Mouse (Mus musculus) MEL (cell line): ENCODE measurements at regions not wholly inside any gene's neighbourhood (a gene's known extent, or its start where the extent isn't known, plus 50 kb on each side); places are given as distances from the start of the nearest gene placed in this dataset.

ENCODE experiments used
- CHD1 ChIP-seq: IDR thresholded peaks from 2 replicates; pipeline ENCODE4 v1.6.1; 2012; ENCODE audit warnings: low read depth, mild to moderate bottlenecking, inconsistent platforms, low read length, improper control_type of control experiment
- CTCF ChIP-seq, 3 experiments: IDR thresholded peaks in 2 of 3; conservative IDR thresholded peaks in 1 of 3; 2 replicates each; pipeline ENCODE4 v1.5.1; 2011 to 2012; ENCODE audit warnings: low read length in 3 of 3, low read depth in 2 of 3, mild to moderate bottlenecking in 2 of 3, improper control_type of control experiment in 1 of 3, inconsistent platforms in 1 of 3, mixed read lengths in 1 of 3, moderate library complexity in 1 of 3; ENCODE audit not compliant: control insufficient read depth in 1 of 3, insufficient read depth in 1 of 3, poor library complexity in 1 of 3, severe bottlenecking in 1 of 3
- ELF1 ChIP-seq: IDR thresholded peaks from 2 replicates; pipeline ENCODE4 v1.6.1; 2014; ENCODE audit warnings: low read depth, mild to moderate bottlenecking, inconsistent platforms, low read length, improper control_type of control experiment, moderate library complexity
- EP300 ChIP-seq, 2 experiments: IDR thresholded peaks; 2 replicates each; pipeline ENCODE4 v1.6.1; 2011; ENCODE audit warnings: improper control_type of control experiment in 2 of 2, low read length in 2 of 2, low read depth in 1 of 2, mild to moderate bottlenecking in 1 of 2
- GABPA ChIP-seq: IDR thresholded peaks from 2 replicates; pipeline ENCODE4 v1.6.1; 2012; ENCODE audit warnings: low read depth, mild to moderate bottlenecking, inconsistent platforms, low read length, improper control_type of control experiment, moderate library complexity
- KAT2A ChIP-seq: conservative IDR thresholded peaks from 2 replicates; pipeline ENCODE4 v1.6.1; 2012; ENCODE audit warnings: low read depth, low read length, improper control_type of control experiment, inconsistent platforms
- MAZ ChIP-seq: IDR thresholded peaks from 2 replicates; pipeline ENCODE4 v1.6.1; 2012; ENCODE audit warnings: low read depth, mild to moderate bottlenecking, inconsistent platforms, low read length, improper control_type of control experiment
- MYB ChIP-seq: IDR thresholded peaks from 2 replicates; pipeline ENCODE4 v1.6.1; 2011; ENCODE audit warnings: mild to moderate bottlenecking, low read depth, low read length, improper control_type of control experiment
- POLR2A ChIP-seq, 2 experiments: IDR thresholded peaks; 2 replicates each; pipeline ENCODE4 v1.6.1; 2011 to 2012; ENCODE audit warnings: low read length in 2 of 2, mild to moderate bottlenecking in 2 of 2, control low read depth in 1 of 2, improper control_type of control experiment in 1 of 2, low read depth in 1 of 2, moderate library complexity in 1 of 2; ENCODE audit not compliant: control insufficient read depth in 1 of 2, insufficient read depth in 1 of 2, poor library complexity in 1 of 2
- POLR2AphosphoS2 ChIP-seq: IDR thresholded peaks from 2 replicates; pipeline ENCODE4 v1.6.1; 2011; ENCODE audit warnings: low read length, improper control_type of control experiment
- POLR2AphosphoS5 ChIP-seq: IDR thresholded peaks from 2 replicates; pipeline ENCODE4 v1.6.1; 2012; ENCODE audit warnings: low read depth, borderline replicate concordance, mild to moderate bottlenecking, inconsistent platforms, low read length, moderate library complexity, mixed read lengths
- ZMIZ1 ChIP-seq: IDR thresholded peaks from 2 replicates; pipeline ENCODE4 v1.6.1; 2012; ENCODE audit warnings: low read depth, mild to moderate bottlenecking, inconsistent platforms, low read length, improper control_type of control experiment, moderate library complexity

DNA sequence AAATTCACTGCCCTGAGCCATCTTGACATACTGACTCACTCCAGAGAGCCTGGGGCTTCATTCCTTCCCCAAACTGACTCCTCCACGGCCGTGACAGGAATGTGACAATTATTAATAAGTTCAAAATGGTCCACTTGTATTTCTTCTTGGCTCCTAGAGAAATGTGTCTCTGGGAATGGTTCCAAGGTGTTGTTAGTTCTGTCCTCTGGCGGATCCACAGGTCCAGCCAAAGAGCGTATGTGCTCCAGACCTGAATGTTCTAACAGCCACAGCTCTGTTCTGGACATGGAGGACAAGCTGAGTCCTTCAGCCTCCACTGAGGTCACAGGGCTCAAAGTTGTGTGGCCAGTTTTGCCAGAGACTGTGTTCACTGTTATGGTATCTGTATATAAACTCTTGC lies 297.5 kb upstream of the Rora start:
- TF ChIP-seq KAT2A (no peak), EP300 (IDR thresholded peaks at IDR 0.05; ENCODE audit: low read depth in 1 of 2, low read length in 2 of 2) (no peak), MAZ (no peak), CTCF (IDR thresholded peaks at IDR 0.05 in 2 of 3, conservative IDR thresholded peaks at IDR 0.05 in 1 of 3; ENCODE audit: control insufficient read depth in 1 of 3, insufficient read depth in 1 of 3, low read depth in 2 of 3, low read length in 3 of 3, poor library complexity in 1 of 3, severe bottlenecking in 1 of 3) (no peak), POLR2AphosphoS5 (no peak), ZMIZ1 (no peak), ELF1 (no peak), MYB (no peak), POLR2A (IDR thresholded peaks at IDR 0.05; ENCODE audit: control insufficient read depth in 1 of 2, insufficient read depth in 1 of 2, low read depth in 1 of 2, low read length in 2 of 2, poor library complexity in 1 of 2) (no peak), CHD1 (no peak), GABPA (no peak), POLR2AphosphoS2 (no peak)
